ENCODE assay signal across 7 mouse cellular contexts in the genomic region with DNA sequence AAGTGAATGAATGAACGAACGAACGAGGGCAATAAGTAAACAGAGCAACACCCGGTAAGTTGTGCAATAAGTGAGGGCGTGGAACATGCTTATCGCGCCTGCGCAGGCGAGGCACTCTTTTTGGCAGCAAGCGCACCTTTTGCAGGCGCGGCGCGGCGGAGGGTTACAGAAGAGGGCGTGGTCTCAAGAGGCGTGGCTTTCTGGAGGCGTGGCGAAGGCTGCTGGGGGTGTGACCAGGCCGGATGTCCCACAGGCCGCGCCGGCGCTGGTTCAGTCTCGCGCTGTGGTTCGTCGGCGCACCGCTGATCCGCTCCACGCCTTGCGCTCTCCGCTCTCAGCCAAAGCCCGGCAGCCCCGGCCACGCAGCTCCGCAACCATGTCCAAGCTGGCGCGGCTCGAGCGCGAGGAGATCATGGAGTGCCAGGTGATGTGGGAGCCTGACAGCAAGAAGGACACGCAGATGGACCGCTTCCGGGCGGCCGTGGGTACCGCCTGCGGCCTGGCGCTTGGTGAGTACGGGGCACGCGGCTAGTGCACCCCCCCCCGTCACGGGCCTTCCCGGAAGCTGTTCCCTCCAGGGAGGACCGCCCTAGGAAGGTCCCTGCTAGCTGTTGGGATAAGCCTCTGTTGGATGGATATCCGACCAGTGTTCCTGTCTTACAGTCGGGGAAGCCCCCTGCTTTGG. TPM values are rescaled to one million over a fixed set of nuclear protein-coding genes. Genes with fewer than 3 reads are reported as not detected.
DNase-seq lines count a peak whose midpoint lies in the region; ATAC-seq lines count a peak whose summit lies in the region.

A gene (plus strand): TSS at position 214 of the 685 bp plus-strand sequence.

- under 1% methylated on average over 60 of the region's 60 CpGs for WGBS in embryonic facial prominence, embryonic 11.5 days
- WGBS in limb, embryonic 10.5 days: under 1% methylated on average over 60 of the region's 60 CpGs
- WGBS in midbrain, embryonic 13.5 days: under 1% methylated on average over 60 of the region's 60 CpGs

- peak; percentile 87 for ATAC-seq in embryonic facial prominence, embryonic 11.5 days (replicated peaks; ENCODE audit: insufficient number of reproducible peaks, low FRiP score, low TSS enrichment, low read depth)
- peak; percentile 95 for ATAC-seq in granulocyte monocyte progenitor cell, adult 5-6 weeks (replicated peaks; ENCODE audit: poor library complexity, severe bottlenecking)
- peak; percentile 92 for ATAC-seq in midbrain, embryonic 13.5 days

- H3K9ac ChIP-seq in embryonic facial prominence, embryonic 11.5 days (replicated peaks; ENCODE audit: low read length): peak within 1 kb of the TSS; percentile 71
- H3K9ac ChIP-seq in midbrain, embryonic 13.5 days (replicated peaks): peak within 1 kb of the TSS; percentile 85

- no peaks in the 10 kb centered on the region; the same call in none of the 2 replicates for H3K4me1 ChIP-seq in embryonic facial prominence, embryonic 11.5 days (ENCODE audit: control insufficient read depth, insufficient read depth, low read length)
- H3K4me1 ChIP-seq in limb, embryonic 10.5 days: peaks cover 36% of the 10 kb centered on the region
- H3K4me1 ChIP-seq in midbrain, embryonic 13.5 days (replicated peaks): peaks cover 46% of the 10 kb centered on the region

- H3K27ac ChIP-seq in embryonic facial prominence, embryonic 11.5 days (replicated peaks; ENCODE audit: low read depth, low read length): peak within 1 kb of the TSS; percentile 59; the same call in 1 of the 2 replicates
- peak within 1 kb of the TSS; percentile 84 for H3K27ac ChIP-seq in limb, embryonic 10.5 days
- H3K27ac ChIP-seq in midbrain, embryonic 13.5 days: peak within 1 kb of the TSS; percentile 84

- H3K4me3 ChIP-seq in embryonic facial prominence, embryonic 11.5 days (ENCODE audit: low read depth, low read length): peak within 1 kb of the TSS; percentile 87
- peak within 1 kb of the TSS; percentile 79 for H3K4me3 ChIP-seq in limb, embryonic 10.5 days
- H3K4me3 ChIP-seq in midbrain, embryonic 13.5 days (replicated peaks): peak within 1 kb of the TSS; percentile 87

- H3K36me3 ChIP-seq in embryonic facial prominence, embryonic 11.5 days (replicated peaks; ENCODE audit: control insufficient read depth, insufficient read depth, low read depth, low read length): no peaks in the 10 kb centered on the region
- H3K36me3 ChIP-seq in limb, embryonic 10.5 days: peaks cover 20% of the 10 kb centered on the region
- peaks cover 4% of the 10 kb centered on the region; the same call in 1 of the 2 replicates for H3K36me3 ChIP-seq in midbrain, embryonic 13.5 days

- H3K9me3 ChIP-seq in embryonic facial prominence, embryonic 11.5 days (replicated peaks; ENCODE audit: control insufficient read depth, low read length): no peaks in the 10 kb centered on the region
- H3K9me3 ChIP-seq in limb, embryonic 10.5 days (replicated peaks): no peaks in the 10 kb centered on the region
- H3K9me3 ChIP-seq in midbrain, embryonic 13.5 days: no peaks in the 10 kb centered on the region

- no peaks in the 10 kb centered on the region for H3K27me3 ChIP-seq in embryonic facial prominence, embryonic 11.5 days (ENCODE audit: control insufficient read depth, insufficient read depth, low read length)
- H3K27me3 ChIP-seq in limb, embryonic 10.5 days (ENCODE audit: low read depth, poor library complexity, severe bottlenecking): no peaks in the 10 kb centered on the region
- H3K27me3 ChIP-seq in midbrain, embryonic 13.5 days: no peaks in the 10 kb centered on the region

- H3K4me2 ChIP-seq in embryonic facial prominence, embryonic 11.5 days (ENCODE audit: low read depth, low read length): peak within 1 kb of the TSS; percentile 92
- peak within 1 kb of the TSS; percentile 93 for H3K4me2 ChIP-seq in midbrain, embryonic 13.5 days (replicated peaks)

- peak; percentile 98 for DNase-seq in adrenal gland, postnatal 14 days
- peak; percentile 96 for DNase-seq in embryonic facial prominence, embryonic 11.5 days (ENCODE audit: low spot score)
- DNase-seq in kidney, adult 11 months: peak; percentile 97
- DNase-seq in limb, embryonic 10.5 days (ENCODE audit: low spot score): peak; percentile 99
- peak; percentile 99 for DNase-seq in spleen, adult 12 weeks (ENCODE audit: low spot score)

RNA-seq across cellular contexts. Expression of the gene that starts here (rescaled TPM):
- total RNA-seq in adrenal gland, postnatal 14 days (2021): 25.4 and 27.3 TPM in 2 replicates
- polyA plus RNA-seq in embryonic facial prominence, embryonic 11.5 days (2014; fragmentation: Nextera tagmentation; extraction: Ambion mirVana): 28.4 and 34.7 TPM in 2 replicates
- 10.3 and 15.1 TPM in 2 replicates for total RNA-seq in granulocyte monocyte progenitor cell, adult 5-6 weeks (2014; fragmentation: Nextera tagmentation)
- total RNA-seq in granulocyte monocyte progenitor cell, adult 5-6 weeks (2017): 11.7 and 12.2 TPM in 2 replicates
- 56.7 and 57.9 TPM in 2 replicates for polyA plus RNA-seq in limb, embryonic 10.5 days (2016; fragmentation: Nextera tagmentation; extraction: Ambion mirVana)
- polyA plus RNA-seq in midbrain, embryonic 13.5 days (2015; fragmentation: Nextera tagmentation; extraction: Ambion mirVana): 54.5 and 57.5 TPM in 2 replicates

Comparison
In these comparisons a context has a peak if more than half of its experiments do, and no peak if none do; other contexts are left out.
1. Peak in every context shown above with its lines: DNase-seq, ATAC-seq, H3K4me3 ChIP-seq and H3K27ac ChIP-seq.